Mouse (Mus musculus) adrenal gland, adult (tissue): ENCODE data around the gene Fermt3.

Experiments
- DNase-seq, 2 experiments: peaks; one replicate each; pipeline ENCODE4 v3.0.0; 2022 to 2023; ENCODE audit warnings: low spot score in 1 of 2; ENCODE audit not compliant: inconsistent age in 2 of 2

Gene Fermt3

DNA sequence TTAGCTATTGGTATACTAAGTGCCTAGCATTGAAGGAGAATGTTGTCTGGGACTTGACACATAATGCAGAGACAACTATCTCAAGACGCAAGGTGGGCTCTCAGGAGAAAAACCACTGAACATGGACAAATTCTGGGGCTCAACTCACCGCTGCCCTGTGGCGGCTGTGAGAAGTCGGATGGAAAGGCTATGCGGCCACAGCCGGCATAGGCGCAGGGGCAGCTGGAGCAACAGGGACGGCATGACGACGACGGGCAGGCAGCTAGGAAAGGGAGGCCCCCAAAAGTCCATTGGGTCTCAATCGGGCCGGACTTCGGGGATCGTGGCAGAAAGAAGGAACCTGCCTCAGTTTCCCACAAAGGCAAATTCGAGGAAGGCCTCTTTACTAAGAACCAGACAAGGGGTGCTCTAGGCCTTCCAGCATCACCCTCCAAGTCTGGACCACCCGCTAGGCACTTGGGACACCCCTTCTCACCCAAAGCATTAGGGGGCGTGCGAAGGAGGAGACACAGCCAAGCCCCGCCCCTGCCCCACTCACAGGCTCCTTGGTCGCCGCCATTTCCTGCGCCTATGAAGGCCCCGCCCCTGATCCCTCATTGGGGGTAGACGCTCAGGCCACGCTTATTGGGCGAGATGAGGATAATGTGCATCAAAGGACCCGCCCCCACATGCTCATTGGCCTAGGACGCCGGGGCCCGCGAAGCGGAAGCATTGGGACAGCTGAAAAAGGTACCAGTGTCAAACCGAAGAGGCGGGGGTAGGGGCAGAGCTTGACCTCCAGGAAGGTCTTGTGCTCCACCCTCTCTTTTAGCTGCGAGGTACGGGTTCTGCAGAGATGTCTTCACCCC, 27.0 kb downstream of the Fermt3 start, which contains the start of gene Dnajc4:
Dnajc4 (minus strand) TSS at position 562 of the 848 bp plus-strand sequence.
- peak; percentile 97 to 98 for DNase-seq

- peak; percentile 10 to 42 for DNase-seq
Measured at GRCm38 (mm10) chr19:6991166-6991565, 28.1 kb downstream of the Fermt3 start.

DNA sequence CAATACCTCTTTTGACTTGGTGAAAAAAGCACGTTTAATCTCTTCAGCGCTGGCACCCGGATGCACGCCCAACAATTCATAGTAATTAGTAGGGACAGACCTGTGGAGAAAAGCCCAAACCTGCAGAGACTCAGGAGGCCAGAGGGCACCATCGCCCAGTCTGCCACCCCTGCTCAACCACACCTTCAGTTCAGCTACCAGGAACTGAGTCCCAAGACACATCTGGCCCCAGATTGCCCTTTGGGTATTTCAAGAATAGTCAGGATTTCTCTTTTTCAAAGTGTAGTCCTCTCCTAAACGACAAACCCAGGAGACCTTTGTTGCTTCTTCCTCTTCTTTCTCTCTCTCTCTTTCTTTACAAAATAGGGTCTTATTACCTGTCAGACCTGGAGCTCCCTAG, 28.6 kb downstream of the Fermt3 start:
- DNase-seq = peak; percentile 8 to 33

DNA sequence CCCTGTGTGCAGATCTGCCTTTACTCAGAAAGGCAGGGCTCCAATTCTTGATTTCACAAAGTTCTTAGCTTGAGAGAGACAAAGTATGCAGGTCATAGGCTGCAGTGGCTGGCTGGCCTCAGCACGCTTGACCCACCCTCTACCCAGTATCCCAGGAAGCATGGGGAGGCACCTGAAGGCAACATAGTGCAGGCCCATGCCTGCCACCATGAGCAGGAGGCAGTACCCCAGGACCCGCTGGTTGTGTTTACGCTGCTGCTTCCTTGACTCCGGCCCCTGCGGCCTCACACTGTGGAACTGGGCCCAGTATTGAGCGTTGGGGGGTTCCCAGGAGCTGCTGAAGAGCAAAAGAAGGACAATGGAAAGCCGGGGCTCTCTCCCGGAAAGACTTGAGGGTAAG, 30.0 kb downstream of the Fermt3 start:
- peak; percentile 19 to 43 for DNase-seq

GRCm38 (mm10) chr19:6987904-6988285, 31.4 kb downstream of the Fermt3 start:
- DNase-seq = no peak

- DNase-seq = peak; percentile 85 to 94
Measured at GRCm38 (mm10) chr19:6987061-6987903, 32.0 kb downstream of the Fermt3 start, which contains the start of gene Vegfb. Gene Vegfb (minus strand): TSS chr19:6987651.

- peak in 1 of 2 experiments; percentile 54 for DNase-seq
Measured at GRCm38 (mm10) chr19:6985951-6986708, 33.1 kb downstream of the Fermt3 start.

GRCm38 (mm10) chr19:6985300-6985699, 34.0 kb downstream of the Fermt3 start:
- DNase-seq = no peak

- no peak for DNase-seq
Measured at GRCm38 (mm10) chr19:6983621-6984020, 35.6 kb downstream of the Fermt3 start.

DNA sequence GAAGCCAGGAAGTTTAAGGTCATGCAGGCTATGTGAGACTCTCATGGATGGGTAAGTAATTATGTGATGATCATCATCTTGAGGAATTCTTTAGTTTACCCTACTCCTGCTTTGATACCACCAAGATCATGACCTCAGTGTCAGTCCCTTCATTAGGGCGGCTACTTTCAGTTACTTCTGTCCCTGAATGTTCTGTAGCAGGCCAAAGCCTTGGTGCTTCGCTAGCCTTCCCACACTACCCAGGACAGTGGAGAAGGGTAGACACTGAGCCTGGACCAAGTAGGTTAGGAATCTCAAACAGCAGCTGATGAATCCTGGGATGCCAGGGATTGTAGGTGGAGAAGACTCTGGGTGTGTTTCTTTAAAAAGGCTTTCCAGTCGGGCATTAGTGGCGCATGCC, 37.8 kb downstream of the Fermt3 start:
- peak in 1 of 2 experiments; percentile 65 for DNase-seq

GRCm38 (mm10) chr19:6980381-6981093, 38.7 kb downstream of the Fermt3 start, which contains the start of gene Fkbp2:
Gene Fkbp2 (minus strand): TSS chr19:6980501.
- DNase-seq = peak; percentile 99 to 100

DNA sequence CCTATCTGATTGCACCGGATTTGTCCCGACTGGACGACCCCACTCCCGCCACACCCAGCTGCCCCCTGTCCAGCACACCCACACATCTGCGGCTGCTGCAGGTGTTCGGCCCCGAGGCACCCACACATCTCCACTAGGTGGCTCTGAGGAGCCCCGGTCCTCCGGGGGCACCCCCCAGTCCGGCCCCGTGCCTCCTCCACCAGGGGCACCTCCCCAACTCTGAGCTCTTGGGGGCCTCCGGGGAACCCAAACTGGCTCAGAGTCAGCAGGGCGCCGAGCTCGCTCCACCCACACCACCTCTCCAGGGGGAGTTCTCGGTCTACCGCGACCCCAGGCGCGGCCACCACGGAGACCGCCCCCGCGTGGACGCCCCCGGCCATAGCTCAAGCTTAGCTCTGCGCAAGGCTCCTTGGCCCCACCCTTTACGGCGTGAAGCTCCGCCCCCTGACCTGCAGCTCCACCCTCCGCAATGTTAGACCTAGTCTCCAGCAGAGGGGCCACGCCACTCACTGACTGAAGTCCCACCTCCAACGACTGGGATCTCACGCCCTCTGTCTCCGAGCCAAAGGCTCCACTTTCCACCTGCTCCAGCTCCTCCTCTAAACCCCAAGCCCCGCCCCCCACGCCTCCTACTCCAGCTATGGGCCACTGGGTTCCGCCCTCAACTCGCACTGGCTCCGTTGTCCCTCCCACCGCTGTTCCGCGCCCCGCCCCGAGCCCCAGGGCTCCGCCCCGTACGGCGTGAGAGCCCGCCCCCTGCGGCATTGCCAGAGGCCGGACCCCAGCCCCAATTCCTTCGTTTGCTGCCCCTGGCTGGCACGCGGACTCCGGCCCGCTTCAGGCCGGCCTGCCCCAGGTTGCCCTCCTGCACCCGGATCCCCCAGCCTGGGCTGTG, 39.5 kb downstream of the Fermt3 start:
- DNase-seq = peak; percentile 100

GRCm38 (mm10) chr19:6979001-6979479, 40.2 kb downstream of the Fermt3 start:
- DNase-seq = peak in 1 of 2 experiments; percentile 78

- DNase-seq = no peak
Measured at GRCm38 (mm10) chr19:6978639-6978974, 40.7 kb downstream of the Fermt3 start.

GRCm38 (mm10) chr19:6977759-6978638, 41.3 kb downstream of the Fermt3 start:
- peak in 1 of 2 experiments; percentile 70 for DNase-seq

DNA sequence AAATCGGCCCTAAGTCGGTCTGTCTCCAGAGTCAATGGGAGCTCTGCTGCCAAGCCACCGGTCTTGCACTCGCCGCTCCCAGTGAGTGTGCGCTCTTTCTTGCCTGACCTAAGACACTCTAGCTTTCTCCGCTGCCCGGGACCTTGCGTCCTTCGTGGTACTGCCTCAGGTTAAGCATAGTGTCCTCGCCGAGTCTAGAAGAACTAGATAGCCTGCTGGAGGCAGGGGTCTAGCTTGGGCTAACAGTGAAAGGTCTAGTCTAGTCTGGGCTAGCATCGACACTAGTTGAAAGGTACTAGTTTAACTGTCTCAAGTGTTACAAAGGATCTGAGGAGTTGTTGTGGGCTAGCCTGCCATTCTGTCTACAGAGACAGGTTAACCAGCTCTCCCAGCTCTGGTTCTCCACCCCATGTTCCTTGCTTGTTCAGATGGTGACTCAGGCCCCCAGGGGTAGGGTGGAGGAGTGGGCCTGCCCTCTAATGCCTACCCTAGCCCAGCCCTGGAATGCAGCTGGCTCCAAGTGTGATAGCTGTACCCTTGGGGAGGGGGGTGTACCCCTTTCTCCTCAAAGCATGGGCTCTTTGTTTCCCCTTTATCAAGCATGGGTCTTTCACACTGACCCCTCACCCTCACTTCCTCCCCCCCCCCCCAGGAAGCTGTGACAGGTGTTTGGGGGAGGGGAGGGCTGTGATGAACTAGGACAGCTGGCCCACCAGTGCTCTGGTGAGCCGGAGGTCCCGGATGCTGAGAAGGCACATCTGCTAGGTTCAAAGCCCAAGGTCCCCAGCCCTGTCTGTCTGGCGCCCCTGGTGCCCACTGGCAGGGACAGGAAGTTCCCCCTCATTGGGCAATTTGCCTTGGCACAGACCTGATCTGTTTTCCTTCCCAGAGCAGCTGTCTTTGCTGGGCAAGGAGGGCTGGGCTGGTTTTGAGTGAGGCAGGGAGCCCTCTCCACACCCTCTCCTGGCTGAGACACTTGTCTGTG, 43.4 kb downstream of the Fermt3 start, which contains the start of gene Plcb3:
Plcb3 (minus strand) TSS at position 934 of the 985 bp plus-strand sequence.
- peak; percentile 86 to 90 for DNase-seq
